Mouse (Mus musculus) heart, embryonic 12.5 days (tissue): ENCODE data around the gene Gm20388. TPM values are rescaled to one million over a fixed set of nuclear protein-coding genes. Genes with fewer than 3 reads are reported as not detected.

Source experiments
- ATAC-seq: fragments of 200-750 bp; cut with Nextera tagmentation; 2 replicates; pipeline ENCODE4 v1.8.0; 2017; ENCODE audit warnings: moderate TSS enrichment, moderate library complexity; ENCODE audit not compliant: insufficient number of reproducible peaks, low FRiP score
- H3K27ac ChIP-seq: fragments of 300-500 bp; sonication (generic); 2 replicates; pipeline ENCODE4 v1.5.1; 2016; ENCODE audit warnings: mild to moderate bottlenecking, moderate library complexity; ENCODE audit not compliant: poor library complexity, severe bottlenecking
- H3K27me3 ChIP-seq: fragments of 300-500 bp; sonication (generic); replicated peaks from 2 replicates; pipeline ENCODE4 v1.6.1; 2016; ENCODE audit warnings: mild to moderate bottlenecking, moderate library complexity
- H3K36me3 ChIP-seq: fragments of 300-500 bp; sonication (generic); 2 replicates; pipeline ENCODE4 v1.6.1; 2016; ENCODE audit warnings: mild to moderate bottlenecking, moderate library complexity
- H3K4me1 ChIP-seq: fragments of 300-500 bp; sonication (generic); replicated peaks from 2 replicates; pipeline ENCODE4 v1.6.1; 2016; ENCODE audit warnings: mild to moderate bottlenecking
- H3K4me2 ChIP-seq: fragments of 300-500 bp; sonication (generic); 2 replicates; pipeline ENCODE4 v1.6.1; 2016; ENCODE audit warnings: mild to moderate bottlenecking, moderate library complexity
- H3K4me3 ChIP-seq: fragments of 300-500 bp; sonication (generic); 2 replicates; pipeline ENCODE4 v1.5.1; 2016; ENCODE audit warnings: mild to moderate bottlenecking
- H3K9ac ChIP-seq: fragments of 300-500 bp; sonication (generic); 2 replicates; pipeline ENCODE4 v1.6.1; 2016; ENCODE audit warnings: mild to moderate bottlenecking, moderate library complexity
- H3K9me3 ChIP-seq: fragments of 300-500 bp; sonication (generic); replicated peaks from 2 replicates; pipeline ENCODE4 v1.6.1; 2016; ENCODE audit warnings: mild to moderate bottlenecking, moderate library complexity
- WGBS: fragments of 180-500 bp; shearing (Covaris S2); methylation state at CpG from one replicate; pipeline ENCODE4 v1.1.7; 2016; 5-methylcytosine and 5-hydroxymethylcytosine counted together
- polyA plus RNA-seq: library from polyadenylated mRNA; unstranded; fragments of >200 nt; fragmentation: Nextera tagmentation; extraction: Ambion mirVana; gene quantifications from 2 replicates; pipeline ENCODE4 v1.2.1, GENCODE M21; 2016

Gm20388 gene
- polyA plus RNA-seq, 1 experiment from 2014 or later, result not detected

GRCm38 (mm10) chr8:120369956-120370355 lies 459.3 kb downstream of the Gm20388 start:
- 24% methylated on average over 7 of the region's 7 CpGs for WGBS
- H3K4me3 ChIP-seq, result no peak overlapping the region
- no peaks in the 10 kb centered on the region for H3K36me3 ChIP-seq
- ATAC-seq, result peak; percentile 55
- peak overlapping the region; percentile 80 for H3K27ac ChIP-seq
- H3K27me3 ChIP-seq, result no peaks in the 10 kb centered on the region
- H3K4me1 ChIP-seq, result peaks cover 95% of the 10 kb centered on the region
- H3K9ac ChIP-seq, result peak overlapping the region; percentile 42
- no peaks in the 10 kb centered on the region for H3K9me3 ChIP-seq
- H3K4me2 ChIP-seq, result peak overlapping the region; percentile 41

GRCm38 (mm10) chr8:120370461-120370860 lies 459.8 kb downstream of the Gm20388 start:
- Histone ChIP-seq H3K4me3 (no peak overlapping the region), H3K36me3 (no peaks in the 10 kb centered on the region), H3K4me2 (0 out of 2 replicates have a peak overlapping the region, but pooled peaks have one; percentile 41), H3K27ac (peak overlapping the region; percentile 80), H3K9me3 (no peaks in the 10 kb centered on the region), H3K4me1 (peaks cover 96% of the 10 kb centered on the region), H3K27me3 (no peaks in the 10 kb centered on the region), H3K9ac (peak overlapping the region; percentile 42)
- ATAC-seq, result no peak
- 57% methylated on average over 4 of the region's 4 CpGs for WGBS

DNA sequence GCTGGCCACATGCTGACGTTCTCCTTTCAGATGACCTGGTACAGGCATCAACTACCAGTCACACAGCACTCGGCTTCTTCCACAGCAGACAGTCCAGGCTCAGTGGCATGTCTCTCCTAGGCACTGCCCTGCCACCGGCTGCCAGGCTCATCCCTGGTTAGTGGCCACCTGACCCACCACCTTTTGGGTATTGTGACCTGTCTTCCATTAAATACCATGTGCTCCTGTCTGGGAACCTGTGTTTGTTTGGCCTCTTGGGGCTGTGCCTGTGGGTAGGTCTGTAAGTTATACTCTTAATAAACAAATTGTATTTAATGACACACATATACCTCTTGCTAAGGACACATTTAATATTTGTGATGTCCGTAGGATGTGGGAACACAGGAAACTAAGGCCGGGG lies 460.5 kb downstream of the Gm20388 start:
- Histone ChIP-seq H3K9me3 (no peaks in the 10 kb centered on the region), H3K4me1 (peaks cover 92% of the 10 kb centered on the region), H3K27me3 (no peaks in the 10 kb centered on the region), H3K27ac (peak overlapping the region; percentile 85), H3K4me2 (peak overlapping the region; percentile 35), H3K4me3 (no peak overlapping the region), H3K36me3 (no peaks in the 10 kb centered on the region), H3K9ac (no peak overlapping the region)
- WGBS, result 41% methylated on average over 5 of the region's 5 CpGs
- no peak for ATAC-seq

DNA sequence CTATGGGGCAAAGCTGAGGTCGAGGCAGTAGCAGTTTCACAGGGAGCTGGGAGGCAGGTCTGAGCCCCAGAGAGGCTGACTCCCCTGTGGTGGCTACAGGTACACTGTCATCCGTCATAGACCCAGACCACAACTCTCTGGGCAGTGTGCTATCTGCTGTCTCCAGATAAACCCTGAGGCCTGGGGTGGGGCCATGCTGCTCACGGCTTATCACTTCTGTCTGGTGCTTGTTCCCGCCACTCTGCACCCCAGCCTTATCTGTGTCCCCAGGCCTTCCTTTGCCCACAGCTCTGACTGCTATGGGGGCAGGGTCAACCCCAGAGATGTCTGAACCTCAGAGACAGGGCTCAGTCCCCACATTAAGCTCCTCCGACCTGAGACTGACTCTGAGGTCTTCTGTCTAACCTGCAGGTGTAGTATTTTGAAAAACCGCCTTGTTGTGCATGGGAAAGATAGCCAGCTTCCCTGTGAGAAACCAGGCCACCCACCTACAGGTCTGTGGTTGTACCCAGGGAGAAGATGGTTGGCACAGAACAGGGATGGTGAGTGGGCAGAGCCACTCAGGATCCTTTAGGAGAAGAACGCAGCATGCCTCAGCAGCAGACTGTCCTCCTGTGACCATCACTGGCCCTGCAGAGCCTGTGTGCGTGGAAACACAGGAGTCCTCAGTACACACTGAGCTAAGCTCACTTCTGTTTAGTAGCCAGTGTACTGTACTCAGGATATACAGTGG lies 461.2 kb downstream of the Gm20388 start:
- Histone ChIP-seq H3K27ac (peak overlapping the region; percentile 85), H3K9me3 (no peaks in the 10 kb centered on the region), H3K4me3 (no peak overlapping the region), H3K27me3 (no peaks in the 10 kb centered on the region), H3K36me3 (no peaks in the 10 kb centered on the region), H3K4me1 (peaks cover 94% of the 10 kb centered on the region), H3K4me2 (peak overlapping the region; percentile 35), H3K9ac (peak overlapping the region; percentile 18; the same call in 1 of the 2 replicates)
- peak; percentile 88 for ATAC-seq
- WGBS, result 14% methylated on average over 8 of the region's 8 CpGs

GRCm38 (mm10) chr8:120372684-120373083 lies 462.0 kb downstream of the Gm20388 start:
- H3K9me3 ChIP-seq, result no peaks in the 10 kb centered on the region
- peak overlapping the region; percentile 85 for H3K27ac ChIP-seq
- WGBS, result 80% methylated on average over 6 of the region's 6 CpGs
- H3K4me3 ChIP-seq, result no peak overlapping the region
- H3K9ac ChIP-seq, result peak overlapping the region; percentile 34; the same call in 1 of the 2 replicates
- H3K4me1 ChIP-seq, result peaks cover 94% of the 10 kb centered on the region
- 0 out of 2 replicates have a peak overlapping the region, but pooled peaks have one; percentile 35 for H3K4me2 ChIP-seq
- H3K36me3 ChIP-seq, result no peaks in the 10 kb centered on the region
- ATAC-seq, result peak; percentile 8; the same call in 1 of the 2 replicates
- H3K27me3 ChIP-seq, result no peaks in the 10 kb centered on the region

DNA sequence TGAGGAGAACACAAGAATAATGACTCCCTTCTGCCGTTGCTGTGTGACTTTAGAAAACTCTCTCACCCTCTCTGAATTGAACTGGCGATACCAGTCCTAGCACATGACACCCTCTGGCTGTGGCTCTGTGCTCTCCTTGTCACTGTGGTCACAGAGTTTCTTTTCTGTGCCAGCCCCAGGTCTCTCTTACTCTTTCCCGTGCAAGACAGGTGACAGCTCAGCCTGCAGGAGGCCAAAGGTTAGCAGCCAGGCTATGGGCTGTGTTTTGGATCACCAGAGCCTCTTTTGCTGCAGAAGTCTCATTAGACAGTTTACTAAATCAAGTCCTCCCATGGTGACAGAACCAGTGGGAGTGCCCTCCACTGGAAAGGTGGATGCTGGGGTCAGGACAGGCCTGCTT lies 463.0 kb downstream of the Gm20388 start:
- 70% methylated on average over 3 of the region's 3 CpGs for WGBS
- H3K9ac ChIP-seq, result no peak overlapping the region
- H3K27me3 ChIP-seq, result no peaks in the 10 kb centered on the region
- H3K9me3 ChIP-seq, result no peaks in the 10 kb centered on the region
- H3K4me3 ChIP-seq, result no peak overlapping the region
- H3K27ac ChIP-seq, result peak overlapping the region; percentile 85; the same call in 1 of the 2 replicates
- peaks cover 95% of the 10 kb centered on the region for H3K4me1 ChIP-seq
- H3K36me3 ChIP-seq, result no peaks in the 10 kb centered on the region
- H3K4me2 ChIP-seq, result no peak overlapping the region
- ATAC-seq, result no peak

DNA sequence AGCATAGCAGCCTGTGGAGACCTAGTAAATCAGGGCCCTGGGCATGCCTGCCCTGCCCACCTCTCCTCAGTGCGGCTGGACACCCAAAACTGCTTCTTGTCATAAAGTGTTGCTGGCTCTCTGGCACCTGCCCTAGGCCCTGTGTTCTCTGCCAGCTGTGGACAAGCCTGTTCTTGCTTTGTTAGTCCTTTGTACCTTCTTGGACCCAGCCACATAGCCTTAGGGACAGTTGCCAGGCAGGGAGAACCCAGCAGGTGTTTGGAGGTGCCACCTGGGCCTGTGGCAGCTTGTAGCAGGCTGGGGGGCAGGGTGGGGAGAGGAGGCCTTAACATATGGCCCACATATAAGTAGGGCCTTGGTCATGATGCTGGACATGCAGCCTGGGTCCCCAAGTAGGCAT lies 463.4 kb downstream of the Gm20388 start:
- no peak for ATAC-seq
- H3K9ac ChIP-seq, result peak overlapping the region; percentile 26; the same call in 1 of the 2 replicates

DNA sequence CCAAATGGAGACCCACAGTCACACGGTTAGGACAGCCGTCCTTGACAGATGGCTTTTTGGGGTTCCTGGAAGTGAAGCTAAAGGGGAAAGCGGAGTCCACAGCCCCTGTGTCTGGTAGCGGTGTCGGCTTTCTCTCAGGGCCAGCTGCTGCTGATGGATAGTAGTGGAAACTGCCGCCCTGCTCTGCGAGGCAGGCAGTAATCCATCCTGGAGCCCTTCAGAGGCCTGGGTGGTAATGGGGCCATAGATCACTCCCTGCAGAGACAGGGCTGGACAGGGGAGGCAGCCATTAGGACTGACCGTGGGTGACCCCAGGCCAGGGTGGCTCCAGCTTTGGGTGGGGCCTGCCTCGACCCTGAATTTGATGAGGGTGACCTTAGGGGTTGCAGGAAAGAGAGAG lies 463.9 kb downstream of the Gm20388 start:
- 41% methylated on average over 9 of the region's 9 CpGs for WGBS
- Histone ChIP-seq H3K36me3 (no peaks in the 10 kb centered on the region), H3K4me1 (peaks cover 95% of the 10 kb centered on the region), H3K9ac (peak overlapping the region; percentile 26), H3K4me3 (no peak overlapping the region), H3K27ac (peak overlapping the region; percentile 59), H3K4me2 (no peak overlapping the region), H3K9me3 (no peaks in the 10 kb centered on the region), H3K27me3 (no peaks in the 10 kb centered on the region)
- ATAC-seq, result no peak

More for the DNA sequence above, 463.4 kb downstream of the Gm20388 start:
- H3K27ac ChIP-seq, result 0 out of 2 replicates have a peak overlapping the region, but pooled peaks have one; percentile 59
- H3K4me1 ChIP-seq, result peaks cover 95% of the 10 kb centered on the region
- H3K4me3 ChIP-seq, result no peak overlapping the region
- WGBS, result 76% methylated on average over 1 of the region's 1 CpGs
- no peak overlapping the region for H3K4me2 ChIP-seq
- no peaks in the 10 kb centered on the region for H3K9me3 ChIP-seq
- no peaks in the 10 kb centered on the region for H3K36me3 ChIP-seq
- no peaks in the 10 kb centered on the region for H3K27me3 ChIP-seq

GRCm38 (mm10) chr8:120375170-120375569 lies 464.5 kb downstream of the Gm20388 start:
- Histone ChIP-seq H3K36me3 (no peaks in the 10 kb centered on the region), H3K4me3 (no peak overlapping the region), H3K4me2 (no peak overlapping the region), H3K9ac (peak overlapping the region; percentile 26; the same call in 1 of the 2 replicates), H3K4me1 (peaks cover 90% of the 10 kb centered on the region), H3K27me3 (no peaks in the 10 kb centered on the region), H3K27ac (peak overlapping the region; percentile 59; the same call in 1 of the 2 replicates), H3K9me3 (no peaks in the 10 kb centered on the region)
- ATAC-seq, result no peak
- 46% methylated on average over 5 of the region's 5 CpGs for WGBS

DNA sequence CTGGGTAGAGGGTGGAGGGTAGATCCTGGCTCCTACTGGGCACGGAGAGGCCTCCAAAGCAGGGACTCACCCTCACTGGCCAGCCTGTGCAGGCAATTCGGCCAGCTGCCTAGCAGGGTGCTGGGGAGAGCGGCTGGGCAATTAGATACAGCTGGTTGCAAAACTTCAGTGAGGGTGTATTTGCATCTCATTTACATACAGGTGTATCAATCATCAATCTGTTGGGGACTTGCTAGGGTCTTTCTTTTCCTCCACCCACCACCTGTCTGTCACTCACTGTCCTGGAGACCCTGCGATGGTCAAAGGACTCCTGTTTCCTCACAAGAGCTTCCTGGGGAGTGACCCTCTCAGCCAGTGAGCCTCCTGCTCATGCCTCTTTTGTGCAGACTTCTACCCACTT lies 465.6 kb downstream of the Gm20388 start:
- 70% methylated on average over 4 of the region's 4 CpGs for WGBS
- H3K27me3 ChIP-seq, result no peaks in the 10 kb centered on the region
- no peaks in the 10 kb centered on the region for H3K9me3 ChIP-seq
- H3K4me2 ChIP-seq, result no peak overlapping the region
- H3K36me3 ChIP-seq, result no peaks in the 10 kb centered on the region
- H3K4me3 ChIP-seq, result no peak overlapping the region
- no peak for ATAC-seq
- no peak overlapping the region for H3K27ac ChIP-seq
- no peak overlapping the region for H3K9ac ChIP-seq
- peaks cover 90% of the 10 kb centered on the region for H3K4me1 ChIP-seq

DNA sequence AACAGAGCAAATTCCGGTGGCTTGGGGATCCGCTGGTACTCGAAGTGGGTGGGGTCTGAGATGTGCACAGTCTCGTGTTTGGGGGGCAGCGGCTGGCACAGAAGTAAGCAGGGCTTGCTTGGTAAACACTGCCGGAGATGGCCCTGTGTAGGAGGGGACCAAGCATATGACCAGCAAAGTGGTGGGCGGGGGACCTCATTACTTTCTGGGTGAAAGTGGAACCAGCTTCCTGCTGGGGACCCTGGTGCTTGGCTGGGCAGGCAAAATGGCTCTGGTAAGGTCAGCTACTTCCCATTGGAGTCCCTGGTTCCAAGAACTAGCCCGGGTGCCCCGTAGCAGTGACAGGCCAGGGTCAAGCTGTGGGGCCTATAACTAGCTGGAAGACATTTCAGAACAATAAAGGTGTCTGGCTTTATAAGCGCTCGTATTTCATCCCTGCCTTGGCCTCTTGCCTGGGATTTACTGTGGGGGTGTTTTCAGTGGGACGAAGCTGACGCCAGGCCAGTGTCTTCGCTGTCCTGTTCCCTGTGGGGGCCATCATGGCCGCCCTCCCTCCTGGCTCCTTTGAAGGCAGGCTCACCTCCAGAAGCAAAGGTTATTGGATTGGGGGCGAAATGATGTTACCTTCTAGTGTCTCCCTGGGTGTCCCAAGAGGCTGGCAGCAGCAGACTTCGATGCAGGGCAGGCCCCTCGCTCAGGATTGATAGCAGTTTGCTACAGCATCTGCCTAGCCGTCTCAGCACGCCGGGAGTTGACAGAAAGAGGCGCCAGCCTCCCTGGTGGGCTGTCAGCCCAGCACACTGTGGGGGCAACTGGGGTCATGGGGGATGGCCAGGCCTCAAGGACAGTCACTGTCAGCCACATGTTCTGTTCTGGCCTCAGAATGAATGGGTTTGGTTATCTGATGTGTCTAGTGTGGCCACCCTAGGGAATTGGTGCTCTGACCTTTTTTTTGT lies 466.5 kb downstream of the Gm20388 start:
- WGBS, result 50% methylated on average over 22 of the region's 22 CpGs
- no peaks in the 10 kb centered on the region for H3K9me3 ChIP-seq
- no peak for ATAC-seq
- H3K4me1 ChIP-seq, result peaks cover 89% of the 10 kb centered on the region
- H3K27ac ChIP-seq, result no peak overlapping the region
- H3K27me3 ChIP-seq, result no peaks in the 10 kb centered on the region
- no peaks in the 10 kb centered on the region for H3K36me3 ChIP-seq
- H3K4me3 ChIP-seq, result no peak overlapping the region
- H3K4me2 ChIP-seq, result no peak overlapping the region
- peak overlapping the region; percentile 26; the same call in 1 of the 2 replicates for H3K9ac ChIP-seq
